Mouse (Mus musculus) cerebellum, adult 2 months (tissue): ENCODE measurements around the gene Gm20736.
"Not testable (repeated sequence)": the region's sequence is repeated elsewhere in the genome, so short reads cannot be mapped to it uniquely, and the experiment has no call there.

ENCODE experiments used
- CTCF ChIP-seq: fragments of 200-500 bp; IDR thresholded peaks from 2 replicates; pipeline ENCODE4 v1.5.1; 2011; ENCODE audit warnings: low read depth, mild to moderate bottlenecking, control low read depth, low read length, moderate library complexity, borderline replicate concordance; ENCODE audit not compliant: insufficient read depth
- POLR2A ChIP-seq: fragments of 200-500 bp; IDR thresholded peaks from 2 replicates; pipeline ENCODE4 v1.6.1; 2011; ENCODE audit warnings: low read length, control low read depth, borderline replicate concordance; ENCODE audit not compliant: insufficient read depth

DNA sequence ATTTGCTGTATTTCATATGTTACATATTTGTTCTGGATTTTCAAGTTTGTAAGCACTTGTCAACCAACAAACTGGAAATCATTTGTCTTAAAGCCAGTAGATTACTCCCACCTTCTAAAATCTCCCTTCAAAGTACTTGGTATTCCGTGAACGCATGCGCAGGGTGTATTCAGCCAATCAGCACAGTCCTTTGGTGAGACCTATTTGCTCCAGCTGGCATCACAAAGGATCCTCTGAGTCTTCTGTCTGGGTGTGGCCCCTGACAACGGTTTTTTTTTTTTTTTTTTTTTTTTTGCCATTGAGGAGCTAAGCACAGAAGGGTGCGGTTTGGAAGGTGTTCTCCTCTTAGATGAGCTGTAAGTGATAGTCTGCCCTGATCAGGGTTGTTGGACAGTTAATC is at the start of gene Gm20736:
- TF ChIP-seq CTCF, POLR2A: not testable (repeated sequence)
